Mouse (Mus musculus) lung, embryonic 15.5 days (tissue): Measurements from ENCODE around the gene Nagk. TPM values are rescaled to one million over a fixed set of nuclear protein-coding genes. Genes with fewer than 3 reads are reported as not detected.

Source experiments
- ATAC-seq: fragments of 200-750 bp; cut with Nextera tagmentation; 2 replicates; pipeline ENCODE4 v1.8.0; 2017; ENCODE audit warnings: moderate number of reproducible peaks, borderline replicate concordance; ENCODE audit not compliant: low FRiP score, low TSS enrichment; ENCODE audit errors: extremely low read depth
- H3K27ac ChIP-seq: fragments of 300-500 bp; sonication (generic); 2 replicates; pipeline ENCODE4 v1.5.1; 2015; ENCODE audit warnings: moderate library complexity, mild to moderate bottlenecking, inconsistent platforms
- H3K27me3 ChIP-seq: fragments of 300-500 bp; sonication (generic); 2 replicates; pipeline ENCODE4 v1.6.1; 2015; ENCODE audit warnings: inconsistent platforms
- H3K36me3 ChIP-seq: fragments of 300-500 bp; sonication (generic); 2 replicates; pipeline ENCODE4 v1.6.1; 2015; ENCODE audit warnings: inconsistent platforms
- H3K4me1 ChIP-seq: fragments of 300-500 bp; sonication (generic); 2 replicates; pipeline ENCODE4 v1.6.1; 2015; ENCODE audit warnings: inconsistent platforms
- H3K4me2 ChIP-seq: fragments of 300-500 bp; sonication (generic); 2 replicates; pipeline ENCODE4 v1.6.1; 2015; ENCODE audit warnings: inconsistent platforms, mild to moderate bottlenecking, moderate library complexity
- H3K4me3 ChIP-seq: fragments of 300-500 bp; sonication (generic); 2 replicates; pipeline ENCODE4 v1.5.1; 2015; ENCODE audit warnings: mild to moderate bottlenecking, inconsistent platforms
- H3K9ac ChIP-seq: fragments of 300-500 bp; sonication (generic); 2 replicates; pipeline ENCODE4 v1.6.1; 2015; ENCODE audit warnings: inconsistent platforms
- H3K9me3 ChIP-seq: fragments of 300-500 bp; sonication (generic); 2 replicates; pipeline ENCODE4 v1.6.1; 2016; ENCODE audit warnings: inconsistent platforms
- WGBS: fragments of 180-500 bp; shearing (Covaris S2); methylation state at CpG from one replicate; pipeline ENCODE4 v1.1.7; 2015; 5-methylcytosine and 5-hydroxymethylcytosine counted together
- polyA plus RNA-seq: library from polyadenylated mRNA; unstranded; fragments of >200 nt; fragmentation: Nextera tagmentation; extraction: Ambion mirVana; gene quantifications from 2 replicates; pipeline ENCODE4 v1.2.1, GENCODE M21; 2015

Nagk gene
- 55.5 and 59.1 TPM in 2 replicates for polyA plus RNA-seq

- H3K27ac ChIP-seq: peak within 1 kb of the TSS; percentile 97
- ATAC-seq: peak; percentile 97
- peak within 1 kb of the TSS; percentile 83 for H3K4me2 ChIP-seq
- WGBS: under 1% methylated on average over 43 of the region's 43 CpGs
- peak within 1 kb of the TSS; percentile 72 for H3K4me3 ChIP-seq
- no peaks in the 10 kb centered on the region for H3K36me3 ChIP-seq
- no peaks in the 10 kb centered on the region; the same call in 1 of the 2 replicates for H3K27me3 ChIP-seq
- peaks cover 13% of the 10 kb centered on the region; the same call in 1 of the 2 replicates for H3K4me1 ChIP-seq
- H3K9ac ChIP-seq: peak within 1 kb of the TSS; percentile 73
- no peaks in the 10 kb centered on the region for H3K9me3 ChIP-seq
Observed at GRCm38 (mm10) chr6:83794760-83795296, at the start of gene Nagk. Nagk (plus strand) TSS chr6:83794982.

- 70% methylated on average over 2 of the region's 2 CpGs for WGBS
- 0 out of 2 replicates have a peak, but pooled peaks cover 1% of the 10 kb centered on the region for H3K27me3 ChIP-seq
- ATAC-seq: no peak
- H3K4me1 ChIP-seq: 0 out of 2 replicates have a peak, but pooled peaks cover 3% of the 10 kb centered on the region
- H3K9ac ChIP-seq: no peak overlapping the region
- no peaks in the 10 kb centered on the region for H3K9me3 ChIP-seq
- H3K4me2 ChIP-seq: no peak overlapping the region
- no peak overlapping the region for H3K4me3 ChIP-seq
- no peaks in the 10 kb centered on the region for H3K36me3 ChIP-seq
- H3K27ac ChIP-seq: no peak overlapping the region
Observed at GRCm38 (mm10) chr6:83745466-83745865, 49.3 kb upstream of the Nagk start.

- H3K4me2 ChIP-seq: no peak overlapping the region
- no peak overlapping the region for H3K27ac ChIP-seq
- 53% methylated on average over 3 of the region's 3 CpGs for WGBS
- 0 out of 2 replicates have a peak, but pooled peaks cover 3% of the 10 kb centered on the region for H3K4me1 ChIP-seq
- H3K4me3 ChIP-seq: no peak overlapping the region
- no peaks in the 10 kb centered on the region for H3K36me3 ChIP-seq
- no peak overlapping the region for H3K9ac ChIP-seq
- peaks cover 16% of the 10 kb centered on the region; the same call in 1 of the 2 replicates for H3K27me3 ChIP-seq
- no peak for ATAC-seq
- no peaks in the 10 kb centered on the region for H3K9me3 ChIP-seq
Observed at GRCm38 (mm10) chr6:83749286-83749685, 45.5 kb upstream of the Nagk start.

GRCm38 (mm10) chr6:83750171-83750684 is 44.6 kb upstream of the Nagk start:
- no peak overlapping the region for H3K4me3 ChIP-seq
- no peak overlapping the region for H3K27ac ChIP-seq
- H3K4me1 ChIP-seq: no peaks in the 10 kb centered on the region
- peaks cover 16% of the 10 kb centered on the region; the same call in 1 of the 2 replicates for H3K27me3 ChIP-seq
- peak; percentile 45; the same call in 1 of the 2 replicates for ATAC-seq
- no peaks in the 10 kb centered on the region for H3K36me3 ChIP-seq
- H3K9ac ChIP-seq: no peak overlapping the region
- no peak overlapping the region for H3K4me2 ChIP-seq
- no peaks in the 10 kb centered on the region for H3K9me3 ChIP-seq
- WGBS: 9% methylated on average over 11 of the region's 11 CpGs

GRCm38 (mm10) chr6:83756051-83756450 is 38.7 kb upstream of the Nagk start:
- H3K27ac ChIP-seq: no peak overlapping the region
- WGBS: 62% methylated on average over 9 of the region's 9 CpGs
- no peak for ATAC-seq
- H3K36me3 ChIP-seq: no peaks in the 10 kb centered on the region
- H3K4me2 ChIP-seq: no peak overlapping the region
- no peak overlapping the region for H3K9ac ChIP-seq
- H3K4me3 ChIP-seq: no peak overlapping the region
- no peaks in the 10 kb centered on the region for H3K9me3 ChIP-seq
- H3K4me1 ChIP-seq: 0 out of 2 replicates have a peak, but pooled peaks cover 3% of the 10 kb centered on the region
- H3K27me3 ChIP-seq: peaks cover 49% of the 10 kb centered on the region

- Histone ChIP-seq H3K4me2 (peak within 1 kb of the TSS; percentile 81), H3K4me1 (peaks cover 9% of the 10 kb centered on the region), H3K36me3 (no peaks in the 10 kb centered on the region), H3K27me3 (peaks cover 59% of the 10 kb centered on the region), H3K4me3 (peak within 1 kb of the TSS; percentile 34), H3K9me3 (no peaks in the 10 kb centered on the region), H3K9ac (peak within 1 kb of the TSS; percentile 20; the same call in 1 of the 2 replicates), H3K27ac (no peak within 1 kb of the TSS)
- 24% methylated on average over 6 of the region's 6 CpGs for WGBS
- ATAC-seq: no peak
Observed at GRCm38 (mm10) chr6:83762344-83762743, 32.4 kb upstream of the Nagk start, which contains the start of gene Ankrd53. Ankrd53 (plus strand) TSS chr6:83762644.

GRCm38 (mm10) chr6:83762880-83763431 is 31.8 kb upstream of the Nagk start:
- peak overlapping the region; percentile 20; the same call in 1 of the 2 replicates for H3K9ac ChIP-seq
- H3K4me1 ChIP-seq: peaks cover 8% of the 10 kb centered on the region
- H3K36me3 ChIP-seq: no peaks in the 10 kb centered on the region
- H3K4me3 ChIP-seq: peak overlapping the region; percentile 34
- H3K27ac ChIP-seq: no peak overlapping the region
- WGBS: 1% methylated on average over 35 of the region's 35 CpGs
- peaks cover 53% of the 10 kb centered on the region for H3K27me3 ChIP-seq
- H3K9me3 ChIP-seq: no peaks in the 10 kb centered on the region
- peak overlapping the region; percentile 81 for H3K4me2 ChIP-seq
- peak; percentile 56; the same call in 1 of the 2 replicates for ATAC-seq

- H3K27me3 ChIP-seq: peaks cover 19% of the 10 kb centered on the region
- no peak for ATAC-seq
- no peak overlapping the region for H3K9ac ChIP-seq
- no peak overlapping the region for H3K4me2 ChIP-seq
- no peak overlapping the region for H3K4me3 ChIP-seq
- H3K9me3 ChIP-seq: no peaks in the 10 kb centered on the region
- no peak overlapping the region for H3K27ac ChIP-seq
- 70% methylated on average over 3 of the region's 3 CpGs for WGBS
- H3K4me1 ChIP-seq: peaks cover 9% of the 10 kb centered on the region
- H3K36me3 ChIP-seq: peaks cover 17% of the 10 kb centered on the region
Observed at GRCm38 (mm10) chr6:83766982-83767381, 27.8 kb upstream of the Nagk start.

GRCm38 (mm10) chr6:83768485-83768884 is 26.3 kb upstream of the Nagk start:
- Histone ChIP-seq H3K9ac (no peak overlapping the region), H3K4me1 (0 out of 2 replicates have a peak, but pooled peaks cover 5% of the 10 kb centered on the region), H3K27ac (no peak overlapping the region), H3K9me3 (no peaks in the 10 kb centered on the region), H3K27me3 (peaks cover 5% of the 10 kb centered on the region; the same call in 1 of the 2 replicates), H3K36me3 (peaks cover 26% of the 10 kb centered on the region), H3K4me3 (no peak overlapping the region), H3K4me2 (no peak overlapping the region)
- ATAC-seq: no peak
- 59% methylated on average over 5 of the region's 5 CpGs for WGBS

- no peak for ATAC-seq
- Histone ChIP-seq H3K27me3 (no peaks in the 10 kb centered on the region), H3K27ac (no peak overlapping the region), H3K9ac (0 out of 2 replicates have a peak overlapping the region, but pooled peaks have one; percentile 86), H3K36me3 (peaks cover 23% of the 10 kb centered on the region), H3K4me3 (peak overlapping the region; percentile 77), H3K4me1 (peaks cover 20% of the 10 kb centered on the region), H3K4me2 (peak overlapping the region; percentile 75), H3K9me3 (no peaks in the 10 kb centered on the region)
- 59% methylated on average over 8 of the region's 9 CpGs for WGBS
Observed at GRCm38 (mm10) chr6:83774126-83774525, 20.7 kb upstream of the Nagk start.

GRCm38 (mm10) chr6:83774781-83775563 is 19.8 kb upstream of the Nagk start:
- peaks cover 17% of the 10 kb centered on the region for H3K36me3 ChIP-seq
- ATAC-seq: peak; percentile 20
- no peaks in the 10 kb centered on the region for H3K9me3 ChIP-seq
- H3K27ac ChIP-seq: peak overlapping the region; percentile 80
- H3K9ac ChIP-seq: peak overlapping the region; percentile 86
- no peaks in the 10 kb centered on the region for H3K27me3 ChIP-seq
- peak overlapping the region; percentile 77 for H3K4me3 ChIP-seq
- H3K4me2 ChIP-seq: peak overlapping the region; percentile 75
- WGBS: 1% methylated on average over 14 of the region's 14 CpGs
- peaks cover 20% of the 10 kb centered on the region for H3K4me1 ChIP-seq
